Mouse (Mus musculus): ENCODE measurements around the gene Bcar3. TPM values are rescaled to one million over a fixed set of nuclear protein-coding genes. Genes with fewer than 3 reads are reported as not detected.
"Not testable (repeated sequence)": the region's sequence is repeated elsewhere in the genome, so short reads cannot be mapped to it uniquely, and the experiment has no call there.

Bcar3 gene
- polyA plus RNA-seq, 1 experiment: 8.2 TPM

- H3K4me1 ChIP-seq (replicated peaks; ENCODE audit: control insufficient read depth, insufficient read depth, low read length): peaks cover 7% of the 10 kb centered on the region; the same call in 1 of the 2 replicates
- 88% methylated on average over 12 of the region's 12 CpGs for whole genome bisulfite sequencing
- TF ChIP-seq CTCF (IDR thresholded peaks at IDR 0.05; ENCODE audit: borderline replicate concordance, control insufficient read depth, extremely low read depth, insufficient read depth, low read length, poor library complexity): no peak
- no peak for TF ChIP-seq POLR2A (IDR thresholded peaks at IDR 0.05; ENCODE audit: control insufficient read depth, extremely low read depth, insufficient read depth, low read length, poor library complexity)
- H3K36me3 ChIP-seq (ENCODE audit: control insufficient read depth, insufficient read depth, low read length): no peaks in the 10 kb centered on the region
- no peaks in the 10 kb centered on the region for H3K27me3 ChIP-seq (ENCODE audit: control insufficient read depth, insufficient read depth, low read length)
- H3K4me3 ChIP-seq (ENCODE audit: control insufficient read depth, insufficient read depth, low read length): no peak overlapping the region
- no peak for DNase-seq
- H3K27ac ChIP-seq (ENCODE audit: control insufficient read depth, insufficient read depth, low read length): no peak overlapping the region
These were observed 46.8 kb upstream of the Bcar3 start for GRCm38 (mm10) chr3:122246986-122247767.

DNA sequence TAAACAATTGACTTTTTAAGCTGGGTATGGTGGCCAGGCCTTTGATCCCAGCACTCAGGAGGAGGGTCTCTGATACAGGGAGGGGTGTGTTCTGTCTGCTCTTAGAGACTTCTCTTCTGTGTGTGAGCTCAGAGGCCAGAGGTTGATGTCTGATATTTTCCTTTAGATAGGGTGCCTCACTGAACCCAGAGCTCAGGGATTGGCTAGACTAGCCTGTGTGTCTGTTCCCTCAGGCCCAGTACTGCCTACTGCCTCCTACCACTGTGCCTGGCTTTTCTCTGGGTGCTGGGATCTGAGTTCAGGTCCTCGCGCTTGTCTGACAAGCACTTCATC lies 46.2 kb upstream of the Bcar3 start:
- TF ChIP-seq CTCF (IDR thresholded peaks at IDR 0.05; ENCODE audit: borderline replicate concordance, control insufficient read depth, extremely low read depth, insufficient read depth, low read length, poor library complexity): no peak
- no peak for TF ChIP-seq POLR2A (IDR thresholded peaks at IDR 0.05; ENCODE audit: control insufficient read depth, extremely low read depth, insufficient read depth, low read length, poor library complexity)
- no peak overlapping the region for H3K4me3 ChIP-seq (ENCODE audit: control insufficient read depth, insufficient read depth, low read length)
- no peak overlapping the region for H3K27ac ChIP-seq (ENCODE audit: control insufficient read depth, insufficient read depth, low read length)
- 100% methylated on average over 2 of the region's 2 CpGs for WGBS
- no peaks in the 10 kb centered on the region for H3K27me3 ChIP-seq (ENCODE audit: control insufficient read depth, insufficient read depth, low read length)
- H3K4me1 ChIP-seq (replicated peaks; ENCODE audit: control insufficient read depth, insufficient read depth, low read length): peaks cover 7% of the 10 kb centered on the region; the same call in 1 of the 2 replicates
- no peaks in the 10 kb centered on the region for H3K36me3 ChIP-seq (ENCODE audit: control insufficient read depth, insufficient read depth, low read length)
- no peak for DNase-seq

- WGBS: 96% methylated on average over 3 of the region's 3 CpGs
- Histone ChIP-seq H3K4me1 (replicated peaks; ENCODE audit: control insufficient read depth, insufficient read depth, low read length) (no peaks in the 10 kb centered on the region), H3K36me3 (ENCODE audit: control insufficient read depth, insufficient read depth, low read length) (no peaks in the 10 kb centered on the region), H3K27ac (ENCODE audit: control insufficient read depth, insufficient read depth, low read length) (no peak overlapping the region), H3K4me3 (ENCODE audit: control insufficient read depth, insufficient read depth, low read length) (no peak overlapping the region), H3K27me3 (ENCODE audit: control insufficient read depth, insufficient read depth, low read length) (no peaks in the 10 kb centered on the region)
- TF ChIP-seq CTCF (IDR thresholded peaks at IDR 0.05; ENCODE audit: borderline replicate concordance, control insufficient read depth, extremely low read depth, insufficient read depth, low read length, poor library complexity): no peak
- TF ChIP-seq POLR2A (IDR thresholded peaks at IDR 0.05; ENCODE audit: control insufficient read depth, extremely low read depth, insufficient read depth, low read length, poor library complexity): no peak
- no peak for DNase-seq
These were observed 41.3 kb upstream of the Bcar3 start for GRCm38 (mm10) chr3:122252466-122253253.

- not testable (repeated sequence) for DNase-seq; H3K4me1 ChIP-seq (replicated peaks; ENCODE audit: control insufficient read depth, insufficient read depth, low read length)
- WGBS: 98% methylated on average over 7 of the region's 7 CpGs
These were observed 39.9 kb upstream of the Bcar3 start for GRCm38 (mm10) chr3:122254050-122254449.

GRCm38 (mm10) chr3:122269986-122270385 lies 23.9 kb upstream of the Bcar3 start:
- TF ChIP-seq POLR2A (IDR thresholded peaks at IDR 0.05; ENCODE audit: control insufficient read depth, extremely low read depth, insufficient read depth, low read length, poor library complexity): no peak
- no peak for TF ChIP-seq CTCF (IDR thresholded peaks at IDR 0.05; ENCODE audit: borderline replicate concordance, control insufficient read depth, extremely low read depth, insufficient read depth, low read length, poor library complexity)
- Histone ChIP-seq H3K4me3 (ENCODE audit: control insufficient read depth, insufficient read depth, low read length) (no peak overlapping the region), H3K36me3 (ENCODE audit: control insufficient read depth, insufficient read depth, low read length) (no peaks in the 10 kb centered on the region), H3K4me1 (replicated peaks; ENCODE audit: control insufficient read depth, insufficient read depth, low read length) (peaks cover 3% of the 10 kb centered on the region; the same call in 1 of the 2 replicates), H3K27me3 (ENCODE audit: control insufficient read depth, insufficient read depth, low read length) (no peaks in the 10 kb centered on the region), H3K27ac (ENCODE audit: control insufficient read depth, insufficient read depth, low read length) (no peak overlapping the region)
- 87% methylated on average over 5 of the region's 5 CpGs for WGBS
- DNase-seq: no peak

More at GRCm38 (mm10) chr3:122254050-122254449, 39.9 kb upstream of the Bcar3 start:
- H3K27ac ChIP-seq (ENCODE audit: control insufficient read depth, insufficient read depth, low read length); H3K4me3 ChIP-seq (ENCODE audit: control insufficient read depth, insufficient read depth, low read length); H3K27me3 ChIP-seq (ENCODE audit: control insufficient read depth, insufficient read depth, low read length); H3K36me3 ChIP-seq (ENCODE audit: control insufficient read depth, insufficient read depth, low read length): not testable (repeated sequence)

DNA sequence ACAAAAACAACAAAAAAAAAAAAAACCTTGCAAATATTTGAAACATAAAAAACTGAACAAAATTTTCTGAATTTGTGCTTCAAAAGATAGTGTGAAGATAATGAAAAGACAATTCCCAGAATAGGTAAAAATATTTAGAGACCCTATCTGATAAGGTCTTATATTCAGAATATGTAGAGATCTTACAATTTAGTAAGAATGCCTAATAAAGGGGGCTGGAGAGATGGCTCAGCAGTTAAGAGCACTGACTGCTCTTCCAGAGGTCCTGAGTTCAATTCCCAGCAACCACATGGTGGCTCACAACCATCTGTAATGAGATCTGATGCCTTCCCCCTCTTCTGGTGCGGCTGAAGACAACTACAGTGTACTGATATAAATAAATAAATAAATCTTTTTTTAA lies 21.4 kb upstream of the Bcar3 start:
- H3K4me3 ChIP-seq (ENCODE audit: control insufficient read depth, insufficient read depth, low read length); DNase-seq; H3K4me1 ChIP-seq (replicated peaks; ENCODE audit: control insufficient read depth, insufficient read depth, low read length); H3K27me3 ChIP-seq (ENCODE audit: control insufficient read depth, insufficient read depth, low read length); H3K27ac ChIP-seq (ENCODE audit: control insufficient read depth, insufficient read depth, low read length): not testable (repeated sequence)
- WGBS: 92% methylated on average over 1 of the region's 1 CpGs
- H3K36me3 ChIP-seq (ENCODE audit: control insufficient read depth, insufficient read depth, low read length): peaks cover 11% of the 10 kb centered on the region
